Mouse (Mus musculus) stomach, postnatal 0 days (tissue): Measurements from ENCODE around the gene Nrip1.

Source experiments
- CTCF ChIP-seq: IDR thresholded peaks from 2 replicates; pipeline ENCODE4 v1.5.1; 2016; ENCODE audit warnings: antibody characterized with exemption, low read depth, mild to moderate bottlenecking, moderate library complexity
- EP300 ChIP-seq: optimal IDR thresholded peaks from 2 replicates; pipeline ENCODE3; 2016; ENCODE audit warnings: antibody characterized with exemption

DNA sequence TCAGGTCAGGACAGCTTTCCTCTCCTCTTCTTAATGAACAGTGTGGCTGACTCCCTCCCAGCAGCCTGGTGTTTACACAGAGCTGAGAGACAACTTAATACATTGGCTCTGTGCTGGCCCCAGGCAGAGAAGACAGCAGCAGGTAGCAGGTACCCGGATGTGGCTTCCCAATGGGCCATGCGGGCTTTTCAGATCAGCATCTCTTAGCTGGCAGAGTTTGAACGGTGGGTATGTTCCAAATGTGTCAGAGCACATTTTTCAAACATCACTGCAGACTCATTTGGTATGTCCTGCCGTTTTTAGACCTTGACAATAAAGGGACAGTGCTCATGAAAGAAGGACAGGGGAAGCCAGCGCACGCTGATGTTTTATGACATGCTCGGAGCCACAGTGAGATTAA is 98.5 kb downstream of the Nrip1 start:
- TF ChIP-seq CTCF (no peak), EP300 (no peak)
